Mouse (Mus musculus) forebrain, embryonic 11.5 days (tissue): ENCODE results near the gene Rtl8a. TPM values are rescaled to one million over a fixed set of nuclear protein-coding genes. Genes with fewer than 3 reads are reported as not detected.
"Not testable (repeated sequence)": the region's sequence is repeated elsewhere in the genome, so short reads cannot be mapped to it uniquely, and the experiment has no call there.

Source experiments
- ATAC-seq: fragments of 200-750 bp; cut with Nextera tagmentation; replicated peaks from 2 replicates; pipeline ENCODE4 v1.8.0; 2017; ENCODE audit warnings: moderate TSS enrichment; ENCODE audit not compliant: low FRiP score
- DNase-seq: peaks from one replicate; pipeline ENCODE4 v3.0.0-alpha.2; 2017; ENCODE audit warnings: low spot score
- H3K27ac ChIP-seq: fragments of 300-500 bp; sonication (generic); 2 replicates; pipeline ENCODE4 v1.5.1; 2014; ENCODE audit warnings: low read depth, low read length
- H3K27me3 ChIP-seq: fragments of 300-500 bp; sonication (generic); 2 replicates; pipeline ENCODE4 v1.6.1; 2014; ENCODE audit warnings: mild to moderate bottlenecking, low read length, mixed read lengths; ENCODE audit not compliant: control insufficient read depth, insufficient read depth
- H3K36me3 ChIP-seq: fragments of 300-500 bp; sonication (generic); 2 replicates; pipeline ENCODE4 v1.6.1; 2014; ENCODE audit warnings: mild to moderate bottlenecking, low read length, moderate library complexity, mixed read lengths; ENCODE audit not compliant: control insufficient read depth, insufficient read depth
- H3K4me1 ChIP-seq: fragments of 300-500 bp; sonication (generic); replicated peaks from 2 replicates; pipeline ENCODE4 v1.6.1; 2014; ENCODE audit warnings: low read length, mixed read lengths; ENCODE audit not compliant: control insufficient read depth, insufficient read depth
- H3K4me2 ChIP-seq: fragments of 300-500 bp; sonication (generic); 2 replicates; pipeline ENCODE4 v1.6.1; 2014; ENCODE audit warnings: low read depth, mild to moderate bottlenecking, low read length, moderate library complexity, mixed read lengths; ENCODE audit not compliant: severe bottlenecking
- H3K4me3 ChIP-seq: fragments of 300-500 bp; sonication (generic); 2 replicates; pipeline ENCODE4 v1.5.1; 2014; ENCODE audit warnings: low read depth, low read length
- H3K9ac ChIP-seq: fragments of 300-500 bp; sonication (generic); 2 replicates; pipeline ENCODE4 v1.6.1; 2014; ENCODE audit warnings: low read length
- H3K9me3 ChIP-seq: fragments of 300-500 bp; sonication (generic); 2 replicates; pipeline ENCODE4 v1.6.1; 2016; ENCODE audit warnings: low read length, mixed read lengths; ENCODE audit not compliant: control insufficient read depth
- WGBS: fragments of 180-500 bp; shearing (Covaris S2); extraction: QIAGEN DNeasy Blood & Tissue Kit; methylation state at CpG from one replicate; pipeline ENCODE4 v1.1.7; 2014; 5-methylcytosine and 5-hydroxymethylcytosine counted together
- polyA plus RNA-seq: library from polyadenylated mRNA; unstranded; fragments of >200 nt; fragmentation: Nextera tagmentation; extraction: Ambion mirVana; gene quantifications from 2 replicates; pipeline ENCODE4 v1.2.1, GENCODE M21; 2014

Gene Rtl8a
- polyA plus RNA-seq, 1 experiment from 2014 or later = 75.2 TPM

DNA sequence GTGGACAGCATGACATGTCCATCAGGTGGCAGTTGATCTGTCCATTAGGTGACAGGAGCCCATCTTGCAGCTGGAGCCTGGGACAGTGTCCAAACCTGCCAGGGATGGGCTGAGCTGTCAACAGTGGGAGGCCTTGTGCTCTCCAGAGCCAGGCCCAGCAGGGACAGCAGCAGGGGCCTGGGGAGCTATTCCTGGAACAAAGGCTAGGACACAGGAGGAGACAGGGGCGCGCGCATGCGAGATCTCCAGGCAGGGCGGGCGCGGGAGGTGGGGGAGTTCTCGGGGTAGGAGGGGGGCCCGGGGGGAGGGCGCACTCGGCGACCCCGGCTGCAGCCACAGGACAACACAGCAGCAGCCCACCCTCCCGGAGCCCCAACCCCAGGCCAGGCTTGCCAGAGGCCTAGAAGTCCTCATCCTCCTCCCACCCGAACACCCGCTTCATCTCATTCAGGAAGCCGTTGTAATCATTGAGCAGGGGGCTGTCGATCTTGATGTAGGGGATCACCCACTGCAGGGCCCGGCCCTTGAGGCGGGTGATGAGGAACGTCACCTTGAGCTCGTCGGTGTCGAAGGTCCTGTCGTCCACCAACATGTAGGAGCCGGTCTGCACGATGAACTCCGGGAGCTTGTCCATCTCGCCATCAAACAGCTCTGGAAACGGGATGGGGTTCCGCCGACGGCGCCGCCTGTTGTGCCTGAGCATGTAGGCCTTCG lies 26.2 kb upstream of the Rtl8a start:
- no CpG with 5 or more reads among the region's 36 CpGs for WGBS

DNA sequence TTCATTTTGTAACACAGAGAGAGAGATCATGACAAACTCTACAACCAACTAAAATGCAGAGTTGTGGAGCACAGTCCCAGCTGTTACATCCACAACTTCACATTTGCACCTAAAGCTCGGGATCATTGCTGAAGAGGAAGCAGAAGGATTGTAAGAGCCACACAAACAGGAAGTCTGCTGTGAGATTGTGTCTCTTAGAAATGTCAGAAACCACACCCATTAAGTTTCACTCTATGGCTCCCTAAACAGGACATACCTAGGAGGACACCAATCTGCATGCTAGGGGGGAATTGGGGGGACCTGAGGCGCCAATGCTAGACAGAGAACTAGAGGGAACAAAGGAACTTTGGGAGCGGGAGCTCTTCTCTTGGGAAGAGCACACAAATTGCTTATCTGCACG lies 9.4 kb upstream of the Rtl8a start:
- H3K4me1 ChIP-seq, H3K9me3 ChIP-seq, ATAC-seq, H3K9ac ChIP-seq, H3K27me3 ChIP-seq, H3K27ac ChIP-seq, H3K36me3 ChIP-seq, DNase-seq, H3K4me2 ChIP-seq, H3K4me3 ChIP-seq: not testable (repeated sequence)
- WGBS = 61% methylated on average over 4 of the region's 4 CpGs

More for the DNA sequence above, 26.2 kb upstream of the Rtl8a start:
- H3K4me3 ChIP-seq = peak overlapping the region; percentile 22; the same call in 1 of the 2 replicates
- not testable (repeated sequence) for H3K4me1 ChIP-seq, H3K4me2 ChIP-seq, DNase-seq, H3K36me3 ChIP-seq, H3K27me3 ChIP-seq, H3K27ac ChIP-seq, H3K9me3 ChIP-seq, H3K9ac ChIP-seq
- ATAC-seq = peak; percentile 70

DNA sequence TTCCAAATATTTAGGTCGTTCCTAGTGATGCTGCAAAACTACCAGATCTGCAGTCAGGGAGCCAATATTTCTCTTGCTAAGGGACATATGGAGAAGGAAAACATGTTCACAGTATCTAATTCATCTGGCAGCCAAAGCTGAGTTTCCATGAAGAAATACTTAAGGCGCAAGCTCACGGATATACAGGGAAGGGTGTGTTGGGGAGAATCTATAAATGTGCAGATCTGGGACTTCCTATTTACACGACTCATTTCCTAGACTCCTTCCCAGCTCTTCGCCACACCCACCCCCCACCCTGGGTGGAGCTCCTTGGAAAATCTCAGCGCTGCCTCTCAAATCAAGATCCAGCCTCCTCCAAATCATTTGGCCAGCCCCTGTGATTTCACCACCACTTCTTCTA lies 2.4 kb upstream of the Rtl8a start:
- Histone ChIP-seq H3K36me3 (no peaks in the 10 kb centered on the region), H3K4me1 (no peaks in the 10 kb centered on the region), H3K4me2 (no peak overlapping the region), H3K27me3 (no peaks in the 10 kb centered on the region), H3K27ac (no peak overlapping the region), H3K4me3 (no peak overlapping the region), H3K9ac (no peak overlapping the region), H3K9me3 (no peaks in the 10 kb centered on the region)
- ATAC-seq (no peak), DNase-seq (no peak)
- 87% methylated on average over 6 of the region's 6 CpGs for WGBS

DNA sequence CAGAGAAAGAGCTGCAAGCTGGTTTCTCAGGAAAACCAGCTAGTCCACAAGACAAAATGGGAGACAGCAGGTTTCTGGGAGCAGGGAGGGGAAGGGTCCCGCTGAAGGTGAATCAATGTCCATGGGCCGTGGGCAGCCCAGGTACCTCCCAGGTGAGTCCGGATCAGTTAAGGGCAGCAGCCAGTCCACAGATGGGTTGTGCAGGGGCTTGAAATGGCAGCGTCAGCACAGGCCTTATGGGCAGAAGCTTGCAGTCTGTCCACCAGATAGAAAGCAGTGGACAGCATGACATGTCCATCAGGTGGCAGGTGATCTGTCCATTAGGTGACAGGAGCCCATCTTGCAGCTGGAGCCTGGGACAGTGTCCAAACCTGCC lies 890 bp downstream of the Rtl8a start:
- not testable (repeated sequence) for H3K4me2 ChIP-seq, H3K27ac ChIP-seq, H3K36me3 ChIP-seq, DNase-seq, H3K9ac ChIP-seq, H3K9me3 ChIP-seq, H3K4me1 ChIP-seq, ATAC-seq, H3K4me3 ChIP-seq, H3K27me3 ChIP-seq
- WGBS = 36% methylated on average over 3 of the region's 4 CpGs

- not testable (repeated sequence) for H3K4me2 ChIP-seq, H3K4me1 ChIP-seq, H3K9ac ChIP-seq, ATAC-seq, DNase-seq, H3K36me3 ChIP-seq, H3K27ac ChIP-seq, H3K9me3 ChIP-seq, H3K27me3 ChIP-seq, H3K4me3 ChIP-seq
- WGBS = 51% methylated on average over 3 of the region's 3 CpGs
Measured at GRCm38 (mm10) chrX:53638107-53638506, 5.4 kb downstream of the Rtl8a start.

GRCm38 (mm10) chrX:53611395-53611794 lies 32.1 kb downstream of the Rtl8a start:
- not testable (repeated sequence) for DNase-seq, H3K4me2 ChIP-seq, H3K9ac ChIP-seq, H3K27ac ChIP-seq, H3K36me3 ChIP-seq, H3K4me1 ChIP-seq, ATAC-seq, H3K9me3 ChIP-seq, H3K4me3 ChIP-seq, H3K27me3 ChIP-seq

GRCm38 (mm10) chrX:53610571-53610970 lies 32.9 kb downstream of the Rtl8a start:
- DNase-seq (peak; percentile 55), ATAC-seq (no peak)
- no peaks in the 10 kb centered on the region for H3K36me3 ChIP-seq
- H3K4me1 ChIP-seq = no peaks in the 10 kb centered on the region
- no peak overlapping the region for H3K4me2 ChIP-seq
- H3K27ac ChIP-seq = no peak overlapping the region
- no peaks in the 10 kb centered on the region for H3K9me3 ChIP-seq
- no peaks in the 10 kb centered on the region for H3K27me3 ChIP-seq
- WGBS = 6% methylated on average over 3 of the region's 3 CpGs
- no peak overlapping the region for H3K9ac ChIP-seq
- no peak overlapping the region for H3K4me3 ChIP-seq

GRCm38 (mm10) chrX:53608879-53609278 lies 34.6 kb downstream of the Rtl8a start, which contains the start of gene Gm14597:
Gene Gm14597 (minus strand): TSS chrX:53608979.
- peak within 1 kb of the TSS; percentile 28 for H3K4me3 ChIP-seq
- H3K4me2 ChIP-seq = peak within 1 kb of the TSS; percentile 53
- not testable (repeated sequence) for H3K27me3 ChIP-seq, DNase-seq, ATAC-seq, H3K4me1 ChIP-seq, H3K27ac ChIP-seq, H3K36me3 ChIP-seq, H3K9me3 ChIP-seq
- WGBS = 87% methylated on average over 2 of the region's 4 CpGs
- H3K9ac ChIP-seq = peak within 1 kb of the TSS; percentile 57
